Mouse (Mus musculus) MEL (cell line): ENCODE results near the gene Mecom.

ENCODE experiments used
- CHD2 ChIP-seq: IDR thresholded peaks from 2 replicates; pipeline ENCODE4 v1.6.1; 2011; ENCODE audit warnings: low read length, improper control_type of control experiment
- CTCF ChIP-seq, 3 experiments: IDR thresholded peaks in 2 of 3; conservative IDR thresholded peaks in 1 of 3; 2 replicates each; pipeline ENCODE4 v1.5.1; 2011 to 2012; ENCODE audit warnings: low read length in 3 of 3, low read depth in 2 of 3, mild to moderate bottlenecking in 2 of 3, improper control_type of control experiment in 1 of 3, inconsistent platforms in 1 of 3, mixed read lengths in 1 of 3, moderate library complexity in 1 of 3; ENCODE audit not compliant: control insufficient read depth in 1 of 3, insufficient read depth in 1 of 3, poor library complexity in 1 of 3, severe bottlenecking in 1 of 3
- E2F4 ChIP-seq: IDR thresholded peaks from 2 replicates; pipeline ENCODE4 v1.6.1; 2011; ENCODE audit warnings: low read depth, low read length, improper control_type of control experiment, borderline replicate concordance
- MAFK ChIP-seq: IDR thresholded peaks from 2 replicates; pipeline ENCODE4 v1.6.1; 2011; ENCODE audit warnings: low read depth, mild to moderate bottlenecking, low read length, improper control_type of control experiment, borderline replicate concordance
- MYB ChIP-seq: IDR thresholded peaks from 2 replicates; pipeline ENCODE4 v1.6.1; 2011; ENCODE audit warnings: mild to moderate bottlenecking, low read depth, low read length, improper control_type of control experiment
- NRF1 ChIP-seq: IDR thresholded peaks from 2 replicates; pipeline ENCODE4 v1.6.1; 2014; ENCODE audit warnings: low read depth, mild to moderate bottlenecking, inconsistent platforms, low read length, improper control_type of control experiment, moderate library complexity; ENCODE audit not compliant: poor library complexity, insufficient read depth, severe bottlenecking
- POLR2A ChIP-seq, 2 experiments: IDR thresholded peaks; 2 replicates each; pipeline ENCODE4 v1.6.1; 2011 to 2012; ENCODE audit warnings: low read length in 2 of 2, mild to moderate bottlenecking in 2 of 2, control low read depth in 1 of 2, improper control_type of control experiment in 1 of 2, low read depth in 1 of 2, moderate library complexity in 1 of 2; ENCODE audit not compliant: control insufficient read depth in 1 of 2, insufficient read depth in 1 of 2, poor library complexity in 1 of 2
- TAL1 ChIP-seq: IDR thresholded peaks from 2 replicates; pipeline ENCODE4 v1.6.1; 2012; ENCODE audit warnings: mild to moderate bottlenecking, inconsistent platforms, low read length, moderate library complexity, mixed read lengths
- UBTF ChIP-seq: IDR thresholded peaks from 2 replicates; pipeline ENCODE4 v1.6.1; 2012; ENCODE audit warnings: low read depth, mild to moderate bottlenecking, inconsistent platforms, low read length, improper control_type of control experiment, moderate library complexity, borderline replicate concordance; ENCODE audit not compliant: insufficient read depth
- USF1 ChIP-seq: IDR thresholded peaks from 2 replicates; pipeline ENCODE4 v1.6.1; 2014; ENCODE audit warnings: low read depth, mild to moderate bottlenecking, inconsistent platforms, low read length, improper control_type of control experiment, moderate library complexity
- ZKSCAN1 ChIP-seq: IDR thresholded peaks from 2 replicates; pipeline ENCODE4 v1.6.1; 2012; ENCODE audit warnings: low read depth, mild to moderate bottlenecking, inconsistent platforms, low read length, improper control_type of control experiment, moderate library complexity
- ZNF384 ChIP-seq: IDR thresholded peaks from 2 replicates; pipeline ENCODE4 v1.6.1; 2012; ENCODE audit warnings: low read depth, mild to moderate bottlenecking, inconsistent platforms, low read length, improper control_type of control experiment

- TF ChIP-seq TAL1: no peak
- TF ChIP-seq MAFK: no peak
- no peak for TF ChIP-seq USF1
- TF ChIP-seq POLR2A (IDR thresholded peaks at IDR 0.05; ENCODE audit: control insufficient read depth in 1 of 2, insufficient read depth in 1 of 2, low read depth in 1 of 2, low read length in 2 of 2, poor library complexity in 1 of 2): no peak
- no peak for TF ChIP-seq CTCF (IDR thresholded peaks at IDR 0.05 in 2 of 3, conservative IDR thresholded peaks at IDR 0.05 in 1 of 3; ENCODE audit: control insufficient read depth in 1 of 3, insufficient read depth in 1 of 3, low read depth in 2 of 3, low read length in 3 of 3, poor library complexity in 1 of 3, severe bottlenecking in 1 of 3)
- TF ChIP-seq CHD2: no peak
- no peak for TF ChIP-seq MYB
- TF ChIP-seq UBTF: no peak
- no peak for TF ChIP-seq ZNF384
- TF ChIP-seq E2F4: no peak
- TF ChIP-seq NRF1: no peak
- no peak for TF ChIP-seq ZKSCAN1
Observed at GRCm38 (mm10) chr3:30349279-30349678, 198.5 kb downstream of the Mecom start.
